Mouse (Mus musculus) retina, embryonic 14.5 days (tissue): ENCODE measurements around the gene Kcnk3.

Experiments used
- DNase-seq: peaks from one replicate; pipeline ENCODE4 v3.0.0-alpha.2; 2015; ENCODE audit warnings: low spot score

Kcnk3 gene

DNA sequence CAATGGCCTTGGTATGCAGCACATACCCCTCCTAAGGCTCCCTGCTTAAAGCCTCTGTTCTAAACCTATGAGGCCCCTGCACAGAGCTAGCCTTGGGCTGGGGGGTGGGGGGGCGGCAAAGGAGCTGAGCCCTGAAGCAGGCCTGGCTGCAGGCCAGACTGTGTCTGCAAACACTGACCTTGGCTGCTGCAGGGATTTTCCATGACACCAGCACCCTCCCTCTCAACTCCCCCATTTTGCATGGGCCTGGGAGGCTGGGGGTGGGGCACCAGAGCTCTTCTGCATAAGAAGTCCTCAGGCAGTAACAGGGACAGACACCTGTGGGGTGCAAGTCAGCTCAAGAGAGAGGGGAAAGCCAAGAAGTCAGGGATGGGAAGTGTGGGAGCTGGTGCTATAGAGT, 26.3 kb downstream of the Kcnk3 start:
- no peak for DNase-seq

DNA sequence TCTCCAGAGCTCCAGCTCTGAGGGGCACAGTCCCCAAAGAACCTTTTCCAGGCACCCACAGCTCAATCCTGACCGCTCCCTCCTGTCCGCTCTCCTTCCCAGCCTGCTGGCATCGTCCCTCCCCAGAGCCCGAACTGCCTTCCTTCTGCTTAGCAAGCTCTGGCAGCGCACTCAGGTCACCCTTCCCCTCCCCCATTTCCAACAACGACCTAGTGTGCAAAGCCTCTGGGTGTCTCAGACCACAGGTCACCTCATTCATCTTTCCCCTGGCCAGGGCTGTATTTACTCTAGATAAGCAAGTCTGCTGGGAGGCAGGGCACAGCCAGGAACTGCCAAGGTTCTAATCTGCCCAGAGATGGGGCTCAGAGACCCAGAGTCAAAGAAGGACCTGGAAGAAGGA, 27.4 kb downstream of the Kcnk3 start:
- DNase-seq: no peak

DNA sequence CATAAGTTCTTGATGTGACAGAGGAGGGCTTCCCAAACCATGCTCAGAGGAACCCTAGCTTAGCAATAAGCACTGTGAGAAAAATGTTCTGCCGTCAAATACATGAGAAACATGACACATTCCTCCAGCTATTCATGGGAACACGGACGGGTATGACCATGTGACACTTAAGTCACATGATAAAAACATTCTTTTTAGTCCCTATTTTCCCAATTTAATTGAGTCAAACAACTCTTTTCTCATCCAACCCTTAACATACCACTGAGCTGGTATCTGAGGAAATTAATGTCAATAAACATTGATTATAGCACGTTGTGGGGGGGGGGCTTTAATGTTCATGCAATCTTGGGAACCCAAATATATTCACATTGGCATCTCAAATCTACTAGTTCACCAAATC, 27.8 kb downstream of the Kcnk3 start:
- no peak for DNase-seq

DNA sequence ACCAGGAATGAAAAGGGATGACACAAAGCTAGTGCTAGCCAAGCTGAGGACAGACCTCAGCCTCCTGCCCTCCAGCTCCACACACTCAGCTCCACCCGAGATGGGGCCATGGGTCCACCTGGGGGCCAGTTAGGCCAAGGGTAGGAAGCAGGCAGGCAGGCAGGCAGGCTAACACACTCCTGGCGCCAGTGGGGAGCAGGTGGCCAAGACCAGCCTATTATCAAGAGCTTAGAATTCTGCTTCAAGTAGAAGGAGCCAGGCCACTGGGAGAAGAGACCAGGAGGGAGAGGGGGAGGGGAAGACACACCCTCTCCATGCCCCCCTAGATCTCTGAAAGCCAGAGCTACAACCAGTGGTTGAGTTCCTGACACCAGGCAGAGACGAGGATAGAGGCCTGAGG, 28.7 kb downstream of the Kcnk3 start:
- peak; percentile 19 for DNase-seq

DNA sequence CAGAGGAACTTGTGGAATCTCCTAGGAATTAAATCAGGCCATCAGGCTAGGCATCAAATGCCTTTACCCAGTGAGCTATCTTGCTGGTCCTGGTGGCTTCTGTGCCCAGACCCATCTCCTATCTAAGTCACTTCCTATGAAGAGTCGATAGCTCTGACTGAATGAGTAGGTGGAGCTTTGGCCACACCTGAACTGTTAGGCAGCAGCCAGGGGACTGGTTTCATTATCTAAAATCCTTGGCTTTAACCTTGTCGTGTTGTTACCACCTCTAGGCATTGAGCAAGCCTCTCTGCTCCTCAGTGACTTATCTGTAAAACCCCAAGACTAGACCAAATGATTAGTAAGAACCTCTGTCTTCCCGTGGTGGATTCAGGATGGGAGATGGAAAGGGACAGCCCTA, 29.4 kb downstream of the Kcnk3 start:
- no peak for DNase-seq

DNA sequence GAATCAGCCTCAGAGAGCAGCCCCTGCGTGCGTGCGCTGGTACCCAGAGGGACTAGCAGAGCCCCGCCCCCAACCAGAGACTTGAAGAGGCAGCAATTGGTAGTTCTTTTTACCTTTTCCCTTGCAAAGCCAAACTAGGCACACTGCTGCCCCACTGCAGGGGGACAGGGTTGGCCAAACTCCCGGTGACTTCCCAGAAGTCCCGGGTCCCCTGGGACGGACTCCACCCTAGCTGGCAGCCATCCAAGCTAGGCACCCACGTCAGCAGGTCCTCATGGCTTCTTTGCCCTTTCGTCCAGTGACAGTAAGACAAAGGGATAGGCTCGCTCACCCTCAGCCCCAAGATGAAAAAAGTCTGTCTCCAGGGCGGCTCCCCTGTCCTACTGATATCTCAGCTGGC, 29.9 kb downstream of the Kcnk3 start:
- no peak for DNase-seq

DNA sequence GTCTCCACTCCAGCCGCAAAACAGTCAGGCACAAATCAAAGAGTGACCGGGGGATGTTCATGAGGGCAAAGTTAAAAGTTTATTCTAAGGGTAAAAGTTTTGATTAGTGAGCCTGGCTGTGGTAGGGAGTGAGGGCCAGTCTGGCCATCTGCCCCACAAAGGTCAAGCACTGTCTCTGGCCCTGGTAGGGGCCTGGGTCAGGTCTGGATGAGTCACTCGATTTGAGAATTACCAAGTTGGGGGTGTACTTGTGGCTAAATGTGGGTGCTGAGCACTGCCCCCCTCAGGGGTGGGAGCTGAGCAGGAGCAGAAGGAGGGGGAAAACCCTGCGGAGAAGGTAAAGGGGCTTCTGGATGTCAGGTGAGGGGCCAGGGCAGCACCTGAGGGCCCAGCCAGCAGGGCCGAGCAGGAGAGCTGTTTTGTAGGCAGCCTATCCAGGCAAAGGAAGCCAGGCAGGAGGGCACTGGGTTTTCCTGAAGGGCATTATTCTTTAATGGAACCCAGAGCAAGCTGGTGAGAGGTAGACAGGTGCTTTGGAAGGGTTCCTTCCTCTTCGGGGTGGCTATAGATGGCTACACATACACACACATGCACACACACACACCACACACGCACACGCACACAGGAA, 30.5 kb downstream of the Kcnk3 start:
- DNase-seq: no peak

DNA sequence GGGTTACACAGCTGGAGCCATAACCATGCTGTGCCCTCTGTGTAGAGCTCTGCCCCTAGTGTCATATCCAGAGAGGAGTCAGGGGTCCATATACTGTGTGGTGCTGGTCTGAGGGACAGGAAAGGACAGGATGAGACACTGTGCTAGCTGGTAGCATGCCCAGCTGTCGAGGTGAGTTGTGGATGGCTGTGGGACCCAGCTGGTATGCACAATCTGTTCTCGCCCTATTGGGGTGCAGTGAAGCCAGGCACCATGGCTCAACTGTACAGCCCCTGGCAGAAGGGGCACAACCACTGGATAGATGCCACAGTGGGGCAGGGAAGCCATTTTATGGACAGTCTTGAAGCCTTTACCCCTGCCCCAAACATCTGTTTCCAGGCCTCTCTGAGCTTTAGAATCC, 31.2 kb downstream of the Kcnk3 start:
- no peak for DNase-seq

DNA sequence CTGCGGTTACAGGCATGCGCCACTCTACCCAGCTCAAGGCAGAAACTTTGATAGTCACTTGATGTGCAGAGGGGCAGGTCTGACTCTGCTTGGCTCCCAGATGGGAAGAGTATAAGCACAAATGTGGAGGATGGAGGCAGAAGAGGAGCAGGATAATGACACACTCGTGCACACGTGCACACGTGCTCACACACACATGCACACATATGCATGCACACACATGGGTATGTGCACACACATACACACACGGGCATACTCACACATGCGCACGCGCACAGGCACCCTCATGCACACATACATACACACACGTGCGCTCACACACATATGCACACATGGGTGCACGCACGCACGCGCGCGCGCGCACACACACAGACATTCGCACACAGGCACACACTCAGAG, 32.6 kb downstream of the Kcnk3 start:
- no peak for DNase-seq

DNA sequence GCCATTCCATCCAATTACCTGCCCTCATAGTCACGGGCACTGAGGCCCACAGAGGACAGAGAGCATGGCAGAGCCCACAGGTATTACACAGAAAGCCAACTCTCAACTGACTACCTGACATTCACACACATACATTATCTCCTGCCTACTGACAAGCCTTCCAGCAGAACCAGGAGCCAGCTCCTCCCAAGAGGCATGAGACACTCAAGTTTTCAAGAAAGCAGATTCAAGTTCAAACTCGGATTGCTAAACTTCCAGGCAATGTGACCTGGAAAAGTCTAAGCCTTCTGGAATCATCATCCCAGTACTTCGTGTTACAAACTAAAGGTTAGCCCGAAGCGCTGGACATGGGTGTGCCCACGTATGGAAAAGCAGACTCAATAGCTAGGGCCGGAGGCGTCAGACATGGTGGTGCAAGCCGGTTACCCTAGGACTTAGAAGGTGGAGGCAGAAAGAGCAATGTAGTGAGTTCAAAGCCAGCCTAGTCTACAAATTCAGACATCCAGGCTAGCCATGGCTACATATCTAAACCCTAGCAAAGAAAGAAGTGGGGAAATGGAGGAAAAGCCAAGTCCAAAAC, 33.3 kb downstream of the Kcnk3 start:
- no peak for DNase-seq

DNA sequence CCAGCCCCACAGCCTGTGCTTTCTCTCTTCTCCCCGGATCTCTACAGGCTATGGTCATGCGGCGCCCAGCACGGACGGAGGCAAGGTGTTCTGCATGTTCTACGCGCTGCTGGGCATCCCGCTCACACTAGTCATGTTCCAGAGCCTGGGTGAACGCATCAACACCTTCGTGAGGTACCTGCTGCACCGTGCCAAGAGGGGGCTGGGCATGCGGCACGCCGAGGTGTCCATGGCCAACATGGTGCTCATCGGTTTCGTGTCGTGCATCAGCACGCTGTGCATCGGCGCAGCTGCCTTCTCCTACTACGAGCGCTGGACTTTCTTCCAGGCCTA, 33.8 kb downstream of the Kcnk3 start:
- no peak for DNase-seq

DNA sequence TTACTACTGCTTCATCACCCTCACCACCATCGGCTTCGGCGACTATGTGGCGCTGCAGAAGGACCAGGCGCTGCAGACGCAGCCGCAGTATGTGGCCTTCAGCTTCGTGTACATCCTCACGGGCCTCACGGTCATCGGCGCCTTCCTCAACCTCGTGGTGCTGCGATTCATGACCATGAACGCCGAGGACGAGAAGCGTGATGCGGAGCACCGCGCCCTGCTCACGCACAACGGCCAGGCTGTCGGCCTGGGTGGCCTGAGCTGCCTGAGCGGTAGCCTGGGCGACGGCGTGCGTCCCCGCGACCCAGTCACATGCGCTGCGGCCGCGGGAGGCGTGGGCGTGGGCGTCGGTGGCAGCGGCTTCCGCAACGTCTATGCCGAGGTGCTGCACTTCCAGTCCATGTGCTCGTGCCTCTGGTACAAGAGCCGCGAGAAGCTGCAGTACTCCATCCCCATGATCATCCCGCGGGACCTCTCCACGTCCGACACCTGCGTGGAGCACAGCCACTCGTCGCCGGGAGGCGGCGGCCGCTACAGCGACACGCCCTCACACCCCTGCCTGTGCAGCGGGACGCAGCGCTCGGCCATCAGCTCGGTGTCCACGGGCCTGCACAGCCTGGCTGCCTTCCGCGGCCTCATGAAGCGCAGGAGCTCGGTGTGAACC, 34.3 kb downstream of the Kcnk3 start:
- DNase-seq: peak; percentile 57

DNA sequence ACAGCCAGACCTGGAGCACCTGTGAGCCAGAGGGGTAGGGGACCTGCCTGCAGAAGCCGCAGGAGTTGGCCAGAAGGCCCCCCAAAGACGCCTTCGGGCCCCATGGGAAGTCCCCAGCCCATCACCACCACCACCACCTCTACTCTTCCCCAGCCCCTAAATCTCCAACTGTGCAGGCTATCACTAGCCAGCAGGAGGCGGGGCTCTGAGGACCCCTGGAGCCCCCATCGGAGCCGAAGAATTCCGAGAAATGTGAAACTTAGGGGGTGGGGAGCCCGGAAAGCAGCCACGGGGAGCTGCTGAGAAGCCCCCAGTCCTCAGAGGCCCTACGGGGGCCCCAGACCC, 34.8 kb downstream of the Kcnk3 start:
- peak; percentile 21 for DNase-seq

DNA sequence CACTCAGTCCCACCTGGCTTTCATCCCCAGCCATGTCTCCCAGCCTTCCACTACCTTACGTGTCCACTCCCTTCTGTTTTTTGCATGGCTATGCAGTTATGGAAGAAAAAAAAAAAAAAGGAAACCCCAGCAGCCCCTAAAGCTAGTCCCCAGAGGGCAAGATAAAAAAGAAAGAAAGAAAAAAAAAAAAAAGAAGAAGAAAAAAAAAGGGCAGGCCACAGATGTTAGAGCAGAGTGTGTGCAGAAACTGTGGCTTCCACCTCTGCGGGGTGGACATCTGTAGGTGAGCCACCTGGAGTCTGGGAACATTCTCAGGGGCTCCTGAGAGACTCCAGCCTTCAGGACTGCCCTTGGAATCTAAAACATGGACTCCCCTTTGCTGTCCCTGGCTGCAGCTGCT, 35.4 kb downstream of the Kcnk3 start:
- DNase-seq: no peak

DNA sequence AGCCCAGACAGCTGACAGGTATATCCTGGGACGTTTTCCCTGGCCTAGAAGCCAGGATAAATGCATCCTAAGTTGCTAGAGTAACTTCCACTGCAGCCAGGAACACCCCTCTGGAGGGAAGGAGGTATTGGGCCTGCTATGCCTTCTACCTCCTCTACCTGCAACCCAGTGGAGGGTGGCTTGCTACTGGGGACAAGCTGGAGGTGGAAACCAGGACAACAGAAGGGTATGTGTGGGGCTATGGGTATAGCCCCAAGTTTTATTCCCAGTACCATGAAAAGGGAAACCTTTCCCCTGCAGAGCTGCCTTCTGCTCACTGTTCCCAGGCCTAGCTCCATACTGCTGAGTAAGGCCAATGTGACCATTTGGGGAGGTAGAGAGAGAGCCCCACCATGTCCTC, 36.3 kb downstream of the Kcnk3 start:
- no peak for DNase-seq

DNA sequence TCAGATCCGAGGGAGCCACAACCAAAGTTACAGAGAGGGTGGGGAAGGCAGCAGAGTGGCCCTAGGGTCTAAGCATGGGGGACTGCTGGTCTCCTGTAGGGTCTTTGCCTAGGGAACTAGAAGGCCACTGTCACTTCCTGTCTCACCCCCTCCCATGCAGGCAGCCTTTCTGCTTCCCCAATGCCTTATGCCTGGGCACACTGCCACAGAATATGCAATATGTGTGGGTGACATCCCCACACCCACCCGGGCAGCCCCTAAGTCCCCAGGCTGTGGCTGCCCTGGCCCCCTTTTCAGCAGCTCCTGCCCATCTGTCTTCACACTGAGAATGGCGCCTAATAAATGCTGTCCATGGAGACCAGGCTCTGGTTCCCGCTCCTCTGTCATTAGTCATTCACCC, 36.9 kb downstream of the Kcnk3 start:
- DNase-seq: no peak

DNA sequence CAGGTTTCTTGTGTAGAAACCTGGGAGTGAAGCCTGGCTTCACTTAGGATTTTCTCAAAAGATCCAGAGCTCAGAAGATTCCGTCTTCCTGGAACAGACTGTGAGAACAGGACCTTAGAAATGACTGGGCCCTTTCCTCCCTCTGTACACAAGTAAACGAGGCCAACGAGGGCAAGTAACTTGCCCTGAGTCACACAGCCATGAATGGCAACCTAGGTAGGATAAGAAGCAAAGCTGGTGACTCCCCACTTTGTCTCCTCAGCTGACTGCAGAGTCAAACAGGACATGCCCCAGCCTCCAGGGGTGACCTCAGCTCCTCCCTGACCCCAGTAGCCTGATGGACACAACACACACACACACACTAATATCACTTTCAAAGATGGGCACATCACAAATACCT, 37.4 kb downstream of the Kcnk3 start:
- no peak for DNase-seq

DNA sequence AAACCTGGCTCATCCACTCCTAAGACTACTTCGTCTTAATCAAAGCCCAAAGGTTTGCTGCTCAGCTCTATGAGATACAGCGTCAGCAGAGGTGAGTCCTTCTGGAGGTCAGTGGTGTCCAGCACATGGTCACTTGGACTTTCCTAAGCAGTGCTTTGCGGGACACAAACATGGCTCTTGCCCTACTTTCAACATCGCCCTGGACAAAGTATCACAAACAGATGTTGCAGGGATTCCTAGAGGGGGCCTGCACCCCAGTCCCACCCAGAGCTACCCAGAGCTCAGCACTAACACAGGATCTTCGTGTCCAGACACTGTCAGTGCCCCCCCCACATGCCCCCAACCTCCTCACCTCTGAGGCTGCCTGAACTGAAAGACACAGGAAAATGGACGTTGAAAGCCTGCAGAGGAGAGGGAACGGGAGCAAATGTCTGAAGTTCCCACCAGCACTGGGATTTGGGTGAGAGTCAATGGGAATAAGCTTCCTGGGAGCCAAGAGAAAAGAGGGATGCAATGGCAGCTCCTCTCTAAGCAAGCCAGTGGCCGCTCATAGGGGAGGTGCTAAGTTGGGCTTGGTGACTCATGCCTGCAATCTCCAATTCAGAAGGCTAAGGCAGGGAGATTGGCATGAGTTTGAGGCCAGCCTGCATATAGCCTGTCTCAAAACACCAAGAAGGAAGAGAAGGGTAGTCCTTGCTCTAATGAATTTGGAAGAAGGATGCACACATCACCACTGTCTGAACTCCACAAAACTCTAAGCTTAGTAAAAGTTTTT, 38.5 kb downstream of the Kcnk3 start:
- no peak for DNase-seq

DNA sequence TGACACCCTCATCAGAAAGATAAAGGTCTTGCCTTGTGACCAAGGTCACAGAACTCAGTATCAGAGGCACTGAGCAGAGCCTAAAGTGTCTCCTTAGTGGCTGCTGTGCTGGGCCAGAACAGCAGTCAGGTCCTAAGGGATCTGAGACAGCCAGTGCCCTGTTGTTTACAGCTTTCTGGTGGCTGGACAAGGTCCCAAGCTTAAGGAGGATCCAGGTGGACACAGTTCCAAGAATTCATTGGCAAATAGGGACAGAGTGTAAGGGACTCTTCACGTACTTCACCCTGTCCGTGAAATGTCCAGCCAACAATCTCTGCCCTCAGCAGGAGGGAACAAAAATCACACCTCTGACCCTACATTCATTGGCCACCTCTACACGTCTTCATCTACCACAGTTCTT, 40.5 kb downstream of the Kcnk3 start:
- DNase-seq: no peak

DNA sequence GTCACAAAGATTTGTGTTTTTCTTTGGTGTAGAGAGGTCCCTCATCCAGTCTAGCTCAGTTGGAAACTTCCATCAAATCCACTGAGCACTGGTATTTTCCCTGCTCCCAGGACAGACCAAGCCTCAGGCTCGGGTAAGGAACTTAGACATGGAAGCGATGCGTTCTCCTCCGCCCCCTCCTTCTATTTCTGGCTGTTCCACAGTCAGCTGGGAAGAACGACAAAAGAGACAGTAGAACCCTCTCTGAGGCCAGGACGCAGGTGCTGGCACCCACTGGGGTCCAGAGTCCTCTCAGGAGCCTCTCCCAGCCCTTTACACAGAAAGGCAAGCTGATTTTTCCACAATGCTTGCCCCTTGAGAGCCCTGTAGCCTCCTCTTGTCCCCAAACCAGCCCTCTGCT, 42.4 kb downstream of the Kcnk3 start:
- no peak for DNase-seq

DNA sequence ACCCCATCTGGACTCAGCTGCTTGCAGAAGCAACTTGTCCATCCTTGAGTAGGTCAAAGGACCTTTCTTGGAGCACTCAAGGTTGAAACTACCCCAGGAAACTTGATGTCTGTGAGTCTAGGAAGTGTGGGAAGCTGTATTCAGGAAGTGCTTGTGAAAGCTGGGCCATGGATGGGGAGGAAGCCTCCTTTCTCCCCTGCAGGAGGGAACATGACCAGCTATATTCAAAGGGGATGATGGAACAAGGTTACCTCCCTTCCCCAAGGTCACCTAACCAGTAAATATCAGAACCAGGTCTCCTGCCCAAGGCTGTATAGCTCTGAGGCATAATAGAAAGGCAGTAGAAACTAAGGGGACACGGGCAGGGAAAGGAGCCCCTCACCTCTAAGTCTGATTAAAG, 44.2 kb downstream of the Kcnk3 start:
- no peak for DNase-seq

DNA sequence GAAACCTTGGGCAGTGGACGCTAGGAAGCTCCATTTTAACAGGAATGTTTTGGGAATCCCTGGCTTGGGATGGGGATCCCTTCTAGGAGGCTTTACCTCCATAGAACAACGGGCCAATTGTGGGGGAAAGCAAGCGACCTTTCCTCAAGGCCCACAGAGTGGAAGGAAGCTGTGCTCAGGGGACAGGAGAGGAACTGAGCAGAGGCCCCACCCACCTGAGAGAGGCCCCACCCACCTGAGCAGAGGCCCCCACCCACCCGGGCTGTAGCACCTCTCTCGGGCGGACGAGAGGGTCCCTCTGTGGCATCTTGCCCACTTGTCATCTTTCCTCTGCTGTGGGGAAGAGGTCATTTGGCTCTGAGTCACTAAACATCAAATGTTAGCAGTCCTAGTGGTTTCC, 49.0 kb downstream of the Kcnk3 start:
- DNase-seq: no peak

DNA sequence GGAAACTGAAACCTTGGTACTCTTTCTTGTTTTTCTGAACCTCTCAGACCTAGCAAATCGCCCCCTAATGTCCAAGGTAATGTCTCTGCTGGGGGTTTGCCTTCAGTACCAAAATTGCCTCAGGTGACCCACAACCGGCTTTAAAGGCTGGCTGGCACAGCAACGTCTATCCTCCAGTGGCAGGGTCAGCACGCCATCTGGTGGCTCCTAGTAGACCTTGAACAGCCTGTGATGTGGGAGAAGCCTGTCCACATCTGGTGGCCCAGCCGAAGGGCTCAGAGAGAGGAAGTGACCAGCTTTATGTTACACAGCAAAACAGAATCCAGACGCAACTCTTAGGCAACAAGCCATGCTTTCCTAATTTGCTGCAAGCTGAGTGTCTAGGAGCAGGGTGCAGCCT, 50.1 kb downstream of the Kcnk3 start:
- peak; percentile 85 for DNase-seq
